8 mouse cellular contexts compared by ENCODE assay signal in the genomic region with DNA sequence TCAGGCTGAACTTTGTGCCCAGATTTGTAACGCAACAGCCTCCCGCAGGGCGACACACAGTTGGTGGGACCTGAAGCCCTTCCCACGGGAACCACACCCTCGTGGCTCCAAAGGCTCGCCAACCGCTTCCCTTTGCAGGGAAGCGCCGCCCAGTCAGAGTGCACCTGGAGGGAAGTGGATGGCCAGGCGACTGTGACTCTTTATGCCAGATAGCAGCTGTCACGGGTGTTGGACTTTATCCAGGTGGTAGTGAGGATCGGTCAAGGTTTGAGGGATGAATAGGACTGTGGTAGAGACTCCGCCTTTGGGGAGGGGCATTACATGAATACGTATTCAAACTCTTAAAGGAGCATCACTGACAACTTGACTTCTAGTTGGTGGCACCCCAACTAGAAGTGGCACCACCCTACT. TPM values are rescaled to one million over a fixed set of nuclear protein-coding genes. Genes with fewer than 3 reads are reported as not detected.
DNase-seq lines count a peak whose midpoint lies in the region; ATAC-seq and TF ChIP-seq lines count a peak whose summit lies in the region.

No protein-coding gene starts in this region.

- H3K4me1 ChIP-seq in forebrain, embryonic 10.5 days, result peaks cover 35% of the 10 kb centered on the region
- peaks cover 25% of the 10 kb centered on the region for H3K4me1 ChIP-seq in hindbrain, embryonic 16.5 days (ENCODE audit: control insufficient read depth, insufficient read depth, low read depth, low read length)
- H3K4me1 ChIP-seq in limb, embryonic 14.5 days (ENCODE audit: control insufficient read depth, insufficient read depth, low read length), result peaks cover 21% of the 10 kb centered on the region
- peaks cover 31% of the 10 kb centered on the region for H3K4me1 ChIP-seq in midbrain, embryonic 13.5 days (replicated peaks)

- TF ChIP-seq POLR2A in limb, embryonic 14.5 days (IDR thresholded peaks at IDR 0.05; ENCODE audit: borderline replicate concordance, extremely low read depth, insufficient read depth, insufficient read length), result no peak

- DNase-seq in heart, adult 11 months, result peak; percentile 97
- no peak for DNase-seq in heart, postnatal 25 days (ENCODE audit: low spot score)
- DNase-seq in adrenal gland, postnatal 14 days, result peak; percentile 84
- DNase-seq in forebrain, embryonic 10.5 days (ENCODE audit: extremely low spot score, low spot score), result no peak
- DNase-seq in limb, embryonic 14.5 days (ENCODE audit: low spot score), result no peak
- DNase-seq in thymus, postnatal 10 days (ENCODE audit: low spot score in 2 of 2), result no peak

- H3K27me3 ChIP-seq in forebrain, embryonic 10.5 days (ENCODE audit: poor library complexity, severe bottlenecking), result peaks cover 30% of the 10 kb centered on the region
- H3K27me3 ChIP-seq in hindbrain, embryonic 16.5 days (replicated peaks; ENCODE audit: control insufficient read depth, insufficient read depth, low read length), result peaks cover 5% of the 10 kb centered on the region
- H3K27me3 ChIP-seq in limb, embryonic 14.5 days (ENCODE audit: control insufficient read depth, insufficient read depth, low read length), result peaks cover 11% of the 10 kb centered on the region; the same call in 1 of the 2 replicates
- H3K27me3 ChIP-seq in midbrain, embryonic 13.5 days, result peaks cover 35% of the 10 kb centered on the region

- H3K9ac ChIP-seq in hindbrain, embryonic 16.5 days (ENCODE audit: low read depth, low read length), result peak overlapping the region; percentile 57
- H3K9ac ChIP-seq in limb, embryonic 14.5 days (ENCODE audit: low read depth, low read length, severe bottlenecking), result no peak overlapping the region
- H3K9ac ChIP-seq in midbrain, embryonic 13.5 days (replicated peaks), result 0 out of 2 replicates have a peak overlapping the region, but pooled peaks have one; percentile 26

- H3K4me2 ChIP-seq in hindbrain, embryonic 16.5 days (ENCODE audit: low read length), result peak overlapping the region; percentile 96
- H3K4me2 ChIP-seq in limb, embryonic 14.5 days (replicated peaks; ENCODE audit: low read depth, low read length, severe bottlenecking), result peak overlapping the region; percentile 68; the same call in 1 of the 2 replicates
- peak overlapping the region; percentile 80 for H3K4me2 ChIP-seq in midbrain, embryonic 13.5 days (replicated peaks)

- peak; percentile 35 for ATAC-seq in hindbrain, embryonic 16.5 days
- ATAC-seq in limb, embryonic 14.5 days (ENCODE audit: low FRiP score, low read depth), result no peak
- 0 out of 2 replicates have a peak, but pooled peaks have one; percentile 12 for ATAC-seq in midbrain, embryonic 13.5 days

- no peak overlapping the region for H3K27ac ChIP-seq in forebrain, embryonic 10.5 days
- no peak overlapping the region for H3K27ac ChIP-seq in hindbrain, embryonic 16.5 days (ENCODE audit: low read depth, low read length)
- no peak overlapping the region for H3K27ac ChIP-seq in limb, embryonic 14.5 days (replicated peaks; ENCODE audit: low read depth, low read length)
- H3K27ac ChIP-seq in midbrain, embryonic 13.5 days, result no peak overlapping the region

- peaks cover 28% of the 10 kb centered on the region for H3K36me3 ChIP-seq in forebrain, embryonic 10.5 days (replicated peaks)
- peaks cover 20% of the 10 kb centered on the region for H3K36me3 ChIP-seq in hindbrain, embryonic 16.5 days (ENCODE audit: control insufficient read depth, insufficient read depth, low read length)
- peaks cover 38% of the 10 kb centered on the region for H3K36me3 ChIP-seq in limb, embryonic 14.5 days (ENCODE audit: control insufficient read depth, insufficient read depth, low read length)
- peaks cover 24% of the 10 kb centered on the region for H3K36me3 ChIP-seq in midbrain, embryonic 13.5 days

- WGBS in forebrain, embryonic 10.5 days, result 9% methylated on average over 14 of the region's 14 CpGs
- 3% methylated on average over 14 of the region's 14 CpGs for WGBS in hindbrain, embryonic 16.5 days
- WGBS in limb, embryonic 14.5 days, result 17% methylated on average over 14 of the region's 14 CpGs
- WGBS in midbrain, embryonic 13.5 days, result 6% methylated on average over 14 of the region's 14 CpGs

- 0 out of 2 replicates have a peak, but pooled peaks cover 3% of the 10 kb centered on the region for H3K9me3 ChIP-seq in forebrain, embryonic 10.5 days
- no peaks in the 10 kb centered on the region for H3K9me3 ChIP-seq in hindbrain, embryonic 16.5 days (ENCODE audit: control insufficient read depth, low read length)
- no peaks in the 10 kb centered on the region for H3K9me3 ChIP-seq in limb, embryonic 14.5 days (ENCODE audit: control insufficient read depth, low read length)
- no peaks in the 10 kb centered on the region for H3K9me3 ChIP-seq in midbrain, embryonic 13.5 days

- intact Hi-C loops in heart, postnatal 25 days (cut with DNase I), result loop anchor here (10.0 kb wide), 1 partner anchor 446 kb away; a partner anchor contains a TSS

- H3K4me3 ChIP-seq in forebrain, embryonic 10.5 days, result peak overlapping the region; percentile 75
- H3K4me3 ChIP-seq in hindbrain, embryonic 16.5 days (ENCODE audit: low read length), result peak overlapping the region; percentile 81
- H3K4me3 ChIP-seq in limb, embryonic 14.5 days (replicated peaks; ENCODE audit: low read length), result 0 out of 2 replicates have a peak overlapping the region, but pooled peaks have one; percentile 52
- H3K4me3 ChIP-seq in midbrain, embryonic 13.5 days (replicated peaks), result peak overlapping the region; percentile 63

RNA-seq across cellular contexts. Expression of a gene that starts 0.6 kb away (rescaled TPM):
- total RNA-seq in heart, postnatal 25 days (2021), result 1 to 10 TPM; 2.5 to 3.2 TPM
- total RNA-seq in adrenal gland, postnatal 14 days (2021), result 8.7 and 11.8 TPM in 2 replicates
- 1.7 and 1.8 TPM in 2 replicates for polyA plus RNA-seq in forebrain, embryonic 10.5 days (2016; fragmentation: Nextera tagmentation; extraction: Ambion mirVana)
- polyA plus RNA-seq in hindbrain, embryonic 16.5 days (2015; fragmentation: Nextera tagmentation; extraction: Ambion mirVana), result 6.0 and 6.8 TPM in 2 replicates
- polyA plus RNA-seq in limb, embryonic 14.5 days (2012; rRNA removed), result 3.6 and 3.9 TPM in 2 replicates
- 3.4 and 3.9 TPM in 2 replicates for polyA plus RNA-seq in limb, embryonic 14.5 days (2014; fragmentation: Nextera tagmentation; extraction: Ambion mirVana)
- 4.0 and 4.4 TPM in 2 replicates for polyA plus RNA-seq in midbrain, embryonic 13.5 days (2015; fragmentation: Nextera tagmentation; extraction: Ambion mirVana)

RNA-seq across cellular contexts. Expression of a gene that starts 13.8 kb away (rescaled TPM):
- 1 to 10 TPM; 5.7 to 5.9 TPM for total RNA-seq in heart, postnatal 25 days (2021)
- 27.8 and 29.7 TPM in 2 replicates for total RNA-seq in adrenal gland, postnatal 14 days (2021)
- polyA plus RNA-seq in forebrain, embryonic 10.5 days (2016; fragmentation: Nextera tagmentation; extraction: Ambion mirVana), result 18.3 and 22.1 TPM in 2 replicates
- polyA plus RNA-seq in hindbrain, embryonic 16.5 days (2015; fragmentation: Nextera tagmentation; extraction: Ambion mirVana), result 8.5 and 9.7 TPM in 2 replicates
- polyA plus RNA-seq in limb, embryonic 14.5 days (2012; rRNA removed), result 79.3 and 96.0 TPM in 2 replicates
- 83.2 and 89.0 TPM in 2 replicates for polyA plus RNA-seq in limb, embryonic 14.5 days (2014; fragmentation: Nextera tagmentation; extraction: Ambion mirVana)
- polyA plus RNA-seq in midbrain, embryonic 13.5 days (2015; fragmentation: Nextera tagmentation; extraction: Ambion mirVana), result 5.1 and 5.2 TPM in 2 replicates

RNA-seq across cellular contexts. Expression of a gene that starts 14.0 kb away (rescaled TPM):
- total RNA-seq in heart, postnatal 25 days (2021), result 10 to 100 TPM; 37.4 to 40.9 TPM
- total RNA-seq in adrenal gland, postnatal 14 days (2021), result 97.9 and 129 TPM in 2 replicates
- polyA plus RNA-seq in forebrain, embryonic 10.5 days (2016; fragmentation: Nextera tagmentation; extraction: Ambion mirVana), result 60.6 and 61.5 TPM in 2 replicates
- polyA plus RNA-seq in hindbrain, embryonic 16.5 days (2015; fragmentation: Nextera tagmentation; extraction: Ambion mirVana), result 57.4 and 75.4 TPM in 2 replicates
- polyA plus RNA-seq in limb, embryonic 14.5 days (2012; rRNA removed), result 365 and 505 TPM in 2 replicates
- 45.8 and 53.6 TPM in 2 replicates for polyA plus RNA-seq in limb, embryonic 14.5 days (2014; fragmentation: Nextera tagmentation; extraction: Ambion mirVana)
- 84.4 and 97.1 TPM in 2 replicates for polyA plus RNA-seq in midbrain, embryonic 13.5 days (2015; fragmentation: Nextera tagmentation; extraction: Ambion mirVana)

RNA-seq across cellular contexts. Expression of a gene that starts 31.6 kb away (rescaled TPM):
- total RNA-seq in heart, postnatal 25 days (2021), result under 1 TPM; 0.68 to 0.75 TPM
- 5.2 and 5.6 TPM in 2 replicates for total RNA-seq in adrenal gland, postnatal 14 days (2021)
- 32.6 and 33.0 TPM in 2 replicates for polyA plus RNA-seq in forebrain, embryonic 10.5 days (2016; fragmentation: Nextera tagmentation; extraction: Ambion mirVana)
- polyA plus RNA-seq in hindbrain, embryonic 16.5 days (2015; fragmentation: Nextera tagmentation; extraction: Ambion mirVana), result 204 and 239 TPM in 2 replicates
- 4.4 and 4.8 TPM in 2 replicates for polyA plus RNA-seq in limb, embryonic 14.5 days (2012; rRNA removed)
- 1.9 and 2.6 TPM in 2 replicates for polyA plus RNA-seq in limb, embryonic 14.5 days (2014; fragmentation: Nextera tagmentation; extraction: Ambion mirVana)
- polyA plus RNA-seq in midbrain, embryonic 13.5 days (2015; fragmentation: Nextera tagmentation; extraction: Ambion mirVana), result 106 and 124 TPM in 2 replicates

Comparison
In these comparisons a context has a peak if more than half of its experiments do, and no peak if none do; other contexts are left out.
1. DNase-seq: peak in heart, adult 11 months (single experiment) and adrenal gland, postnatal 14 days (single experiment); none in heart, postnatal 25 days (single experiment), forebrain, embryonic 10.5 days (single experiment), limb, embryonic 14.5 days (single experiment) and thymus, postnatal 10 days (0 of 2).
2. Peak in every context shown above with its lines, with median percentiles within 50 percentile points of each other: H3K4me3 ChIP-seq and H3K4me2 ChIP-seq.